Mouse (Mus musculus) cerebellum, adult 9-10 months (tissue): Measurements from ENCODE around the gene Tanc1.

Experiments
- DNase-seq: peaks from one replicate; pipeline ENCODE4 v3.0.0; 2022

The Tanc1 gene

DNA sequence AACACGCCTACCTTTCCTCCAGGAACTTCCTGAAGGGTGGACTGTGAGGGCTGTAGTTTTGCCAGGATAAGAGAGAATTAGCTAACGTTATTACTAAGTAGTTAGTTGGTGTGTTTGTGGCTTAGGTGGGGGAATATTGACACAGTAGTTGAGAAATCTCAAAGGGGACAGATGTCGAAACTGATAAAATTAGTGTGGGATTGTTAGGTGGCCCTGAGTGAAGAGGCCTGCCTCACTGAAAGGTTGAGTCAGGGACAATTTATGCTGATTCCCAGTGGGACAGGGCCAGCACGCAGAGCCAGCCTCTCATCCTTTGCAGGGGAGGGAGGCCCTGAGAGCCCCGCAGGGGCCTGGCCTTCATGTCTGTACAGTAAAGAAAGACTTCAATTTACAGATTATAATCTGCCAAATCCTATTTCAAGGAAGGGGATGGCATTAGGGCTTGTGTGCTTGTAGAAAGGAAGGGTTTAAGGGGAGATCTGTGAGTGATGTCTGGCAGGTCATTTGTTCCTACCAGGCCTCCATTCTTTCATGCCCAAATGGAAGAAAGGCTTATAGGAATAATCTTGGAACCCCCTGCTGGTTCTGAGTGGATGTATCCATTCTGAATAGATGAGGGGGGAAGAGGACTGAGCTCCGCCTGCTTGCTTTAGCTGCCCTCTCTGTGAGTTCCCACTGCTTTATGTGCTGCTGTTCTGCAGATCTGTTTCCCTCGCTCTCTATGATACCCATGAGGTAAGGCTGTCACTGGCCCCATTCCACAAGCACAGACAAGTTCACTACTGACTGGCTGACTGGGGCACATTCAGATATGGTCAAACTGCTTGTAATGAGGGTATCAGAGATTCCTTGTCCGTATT, 41.7 kb downstream of the Tanc1 start:
- DNase-seq: peak; percentile 57

DNA sequence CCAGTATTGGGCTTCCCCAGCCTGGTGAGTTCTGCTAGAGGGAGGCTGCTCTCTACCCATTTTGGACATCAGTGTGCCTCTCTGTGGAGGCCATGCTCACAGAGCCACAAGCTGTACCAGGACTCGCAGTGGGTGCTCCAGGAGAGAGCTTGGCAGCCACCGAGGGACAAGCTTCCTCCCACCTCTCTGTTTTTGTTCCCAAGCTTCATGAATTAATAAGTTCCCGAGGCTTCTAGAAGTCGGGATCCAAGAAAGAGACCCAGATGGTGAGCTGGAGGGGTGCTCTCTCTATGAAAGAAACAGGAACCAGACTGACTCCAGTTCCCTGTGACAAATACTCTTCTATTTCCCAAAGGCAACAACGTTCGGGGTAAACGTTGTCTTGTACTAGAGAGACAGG, 43.6 kb downstream of the Tanc1 start:
- DNase-seq: peak; percentile 63

DNA sequence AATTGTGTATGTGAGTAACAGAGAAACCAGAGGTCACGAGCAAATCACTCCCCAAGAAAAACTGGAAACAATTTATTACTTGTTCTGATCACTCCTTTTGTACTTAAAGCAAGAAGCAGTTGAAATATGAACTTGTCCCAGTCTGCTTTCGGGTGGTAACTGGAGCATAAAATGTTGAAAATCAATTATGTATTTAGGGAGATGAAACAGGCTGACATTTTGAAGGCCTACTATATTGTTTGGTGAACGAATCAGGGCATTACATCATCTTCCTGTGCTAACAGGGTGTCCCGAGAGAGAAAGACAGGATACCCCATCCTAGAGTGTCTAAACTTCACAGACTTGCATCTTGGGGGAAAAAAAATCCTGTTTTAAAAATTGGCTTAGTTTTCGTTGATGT, 44.8 kb downstream of the Tanc1 start:
- no peak for DNase-seq

DNA sequence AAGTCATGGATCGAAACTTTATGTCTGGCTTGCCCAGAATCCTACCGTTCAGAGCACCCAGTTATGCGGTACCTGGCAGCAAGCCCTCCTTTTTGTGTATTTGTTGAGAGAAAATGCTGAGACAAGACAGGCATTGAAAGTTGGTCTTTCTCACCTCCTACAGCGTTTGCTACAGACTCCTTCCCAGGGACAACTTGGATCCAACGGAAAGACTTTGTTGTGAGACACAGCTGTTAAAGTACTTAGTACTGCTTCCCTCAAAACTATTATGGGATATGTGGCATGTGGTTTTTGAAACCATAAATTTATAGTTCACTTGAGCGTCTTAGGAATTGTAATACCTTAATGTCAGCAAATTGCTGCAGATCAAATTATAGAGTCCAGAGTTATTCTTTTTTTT, 47.8 kb downstream of the Tanc1 start:
- DNase-seq: no peak

DNA sequence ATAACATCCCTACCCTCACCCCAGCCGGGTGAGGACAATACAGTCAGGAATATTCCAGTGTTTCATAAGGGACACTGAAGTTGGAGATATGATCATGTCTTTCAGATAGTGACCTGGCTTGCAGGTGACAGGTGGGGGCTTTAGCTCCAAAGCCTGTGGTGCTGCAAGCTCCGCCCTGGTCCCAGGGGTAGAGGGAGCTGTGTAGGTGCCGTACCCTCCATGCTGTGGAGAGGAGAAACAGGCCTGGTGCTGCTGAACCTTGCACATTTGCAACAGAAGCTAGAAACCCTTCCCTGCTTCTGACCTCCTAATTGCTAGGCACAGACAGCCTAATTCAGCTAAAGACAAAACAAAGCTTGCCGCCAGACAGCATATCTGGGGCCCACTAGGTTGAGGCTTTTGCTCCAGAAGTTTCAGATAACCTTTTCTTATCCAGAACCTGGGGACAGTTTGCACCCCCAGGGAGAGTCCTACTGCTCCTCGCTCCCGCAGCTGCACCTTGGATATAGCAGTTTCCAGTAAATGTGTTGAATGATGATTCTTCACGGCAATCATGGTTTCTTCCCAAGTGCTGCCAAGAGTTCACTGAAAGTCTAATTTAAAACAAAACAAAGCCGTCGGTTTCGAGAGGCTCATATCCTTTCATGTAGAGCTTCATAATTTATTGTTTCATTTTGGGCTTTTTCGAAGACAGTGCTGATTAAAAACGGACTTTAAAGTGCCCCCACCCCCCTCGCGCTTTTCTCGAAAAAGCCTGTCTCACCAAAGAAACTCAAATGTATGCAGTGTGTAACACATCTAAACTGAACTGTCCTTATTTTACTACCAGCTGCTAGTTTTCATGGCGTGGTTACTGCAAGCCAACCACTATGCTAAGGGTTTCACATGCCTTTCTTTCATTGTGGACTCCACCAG, 49.3 kb downstream of the Tanc1 start:
- DNase-seq: no peak

DNA sequence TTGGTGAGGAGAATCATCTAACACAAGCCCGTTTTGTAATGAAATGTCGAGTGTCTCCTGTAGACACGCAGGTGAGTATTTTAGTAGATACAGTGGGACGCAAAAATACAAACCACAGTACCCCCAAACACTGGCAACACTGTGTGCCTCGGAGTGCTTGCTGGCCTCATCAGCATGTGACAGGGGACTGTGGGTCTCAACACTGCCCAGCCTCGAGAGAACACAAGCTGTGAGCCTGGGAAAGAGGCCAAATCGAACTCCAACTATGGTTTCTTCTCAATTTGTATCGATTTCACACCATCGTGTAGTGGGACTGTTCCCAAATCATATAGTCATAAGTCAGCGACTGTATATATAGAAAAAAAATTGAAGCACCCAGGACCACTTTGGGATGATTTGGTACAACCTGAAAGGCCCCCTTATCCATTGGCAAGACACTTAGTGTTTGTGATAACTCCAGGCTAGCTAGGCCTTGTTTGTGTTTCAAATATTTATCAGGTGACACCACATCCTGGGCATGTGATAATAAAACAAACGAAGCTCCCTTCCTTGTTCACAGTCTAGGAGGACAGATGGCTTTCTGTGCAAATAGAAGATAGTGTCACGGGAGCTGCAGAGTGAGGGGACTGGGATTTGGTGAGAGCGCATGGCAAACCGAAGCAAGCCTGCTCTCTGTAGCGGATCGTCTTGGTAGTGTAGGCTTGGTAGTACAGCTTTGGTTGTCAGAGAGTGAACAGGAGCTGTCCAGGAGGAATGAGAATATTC, 53.1 kb downstream of the Tanc1 start:
- peak; percentile 59 for DNase-seq

DNA sequence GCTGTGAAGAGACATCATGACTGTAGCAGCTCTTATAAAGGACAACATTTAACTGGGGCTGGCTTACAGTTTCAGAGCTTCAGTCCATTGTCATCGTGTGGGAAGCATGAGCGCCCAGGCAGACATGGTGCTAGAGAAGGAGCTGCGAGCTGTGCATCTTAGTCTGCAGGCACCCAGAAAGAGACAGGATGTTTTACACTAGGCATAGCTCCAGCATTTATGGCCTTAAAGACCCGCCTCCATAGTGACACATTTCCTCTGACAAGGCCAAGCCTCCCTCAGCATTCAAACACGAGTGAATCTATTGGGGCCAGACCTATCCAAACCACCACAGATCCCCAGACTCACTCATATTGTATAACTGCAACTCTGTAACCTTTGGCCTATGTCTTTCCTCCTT, 54.7 kb downstream of the Tanc1 start:
- no peak for DNase-seq

DNA sequence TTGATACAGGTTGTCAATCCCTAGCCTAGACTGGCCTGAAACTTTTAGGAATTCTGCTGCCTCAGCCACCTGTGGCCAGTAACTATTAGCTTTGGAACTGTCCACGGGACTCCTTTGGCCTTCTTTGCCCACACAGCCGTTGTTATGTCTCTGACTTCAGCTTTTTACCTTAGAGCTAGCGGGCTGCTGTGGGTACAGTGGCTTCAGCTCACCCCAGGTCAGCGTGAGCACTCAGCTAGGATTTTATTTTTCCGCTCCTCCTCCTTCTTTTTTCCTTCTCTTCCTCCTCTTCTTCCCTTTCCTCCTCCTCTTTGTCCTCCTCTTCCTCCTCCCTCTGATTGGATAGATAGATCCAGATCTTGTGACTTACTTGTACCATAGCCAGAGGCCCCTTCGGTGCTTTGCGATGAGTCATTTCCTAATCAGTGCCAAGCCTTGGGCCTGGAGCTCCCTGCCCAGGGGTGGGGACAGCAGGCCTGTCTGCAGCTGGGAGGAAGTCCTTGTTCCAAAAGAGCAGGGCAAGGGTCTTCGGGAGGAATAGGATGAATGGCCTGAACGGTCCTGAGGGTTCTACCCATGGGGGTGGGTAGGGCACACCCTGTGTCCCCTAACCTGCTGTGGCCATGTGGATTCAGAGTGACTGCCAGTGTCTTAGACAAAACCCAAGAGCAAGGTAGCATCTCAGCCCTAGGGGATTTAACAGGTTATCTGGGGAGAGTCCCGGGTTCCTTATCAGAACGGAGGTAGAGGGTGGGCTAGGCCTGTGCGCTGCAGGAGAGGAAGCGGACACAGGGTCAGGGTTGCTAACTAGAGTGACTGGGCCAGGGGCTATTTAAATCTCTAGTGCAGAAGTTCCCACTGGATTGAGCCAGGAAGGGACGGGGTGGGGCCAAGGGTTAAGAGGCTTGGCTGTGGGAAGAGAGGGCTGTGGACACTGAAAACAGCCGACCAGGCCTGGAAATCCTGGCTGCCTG, 58.5 kb downstream of the Tanc1 start:
- peak; percentile 60 for DNase-seq

- no peak for DNase-seq
These were observed 59.8 kb downstream of the Tanc1 start for GRCm38 (mm10) chr2:59671671-59672070.

DNA sequence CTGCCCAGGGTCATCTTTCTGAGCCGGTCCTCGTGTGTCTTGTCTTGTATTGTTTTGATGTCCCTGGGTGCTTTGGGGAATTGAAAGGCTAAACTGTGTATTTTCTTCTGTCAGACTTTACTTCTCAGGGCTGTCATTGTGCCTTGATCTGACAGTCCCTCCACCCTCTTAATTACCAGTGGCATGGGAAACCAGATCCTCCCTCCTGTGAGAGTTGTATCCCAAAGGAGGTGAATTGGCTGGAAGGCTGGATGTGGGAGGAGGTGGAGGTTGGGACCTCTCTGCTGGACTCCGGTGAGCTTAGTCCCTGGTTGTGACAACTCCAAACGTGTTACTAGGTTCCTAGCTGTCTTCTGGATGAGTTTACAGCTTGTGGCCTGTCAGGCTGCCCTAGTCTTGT, 60.2 kb downstream of the Tanc1 start:
- no peak for DNase-seq

GRCm38 (mm10) chr2:59672686-59673085, 60.8 kb downstream of the Tanc1 start:
- no peak for DNase-seq

GRCm38 (mm10) chr2:59673351-59673750, 61.5 kb downstream of the Tanc1 start:
- DNase-seq: no peak

- no peak for DNase-seq
These were observed 62.0 kb downstream of the Tanc1 start for GRCm38 (mm10) chr2:59673877-59674276.

DNA sequence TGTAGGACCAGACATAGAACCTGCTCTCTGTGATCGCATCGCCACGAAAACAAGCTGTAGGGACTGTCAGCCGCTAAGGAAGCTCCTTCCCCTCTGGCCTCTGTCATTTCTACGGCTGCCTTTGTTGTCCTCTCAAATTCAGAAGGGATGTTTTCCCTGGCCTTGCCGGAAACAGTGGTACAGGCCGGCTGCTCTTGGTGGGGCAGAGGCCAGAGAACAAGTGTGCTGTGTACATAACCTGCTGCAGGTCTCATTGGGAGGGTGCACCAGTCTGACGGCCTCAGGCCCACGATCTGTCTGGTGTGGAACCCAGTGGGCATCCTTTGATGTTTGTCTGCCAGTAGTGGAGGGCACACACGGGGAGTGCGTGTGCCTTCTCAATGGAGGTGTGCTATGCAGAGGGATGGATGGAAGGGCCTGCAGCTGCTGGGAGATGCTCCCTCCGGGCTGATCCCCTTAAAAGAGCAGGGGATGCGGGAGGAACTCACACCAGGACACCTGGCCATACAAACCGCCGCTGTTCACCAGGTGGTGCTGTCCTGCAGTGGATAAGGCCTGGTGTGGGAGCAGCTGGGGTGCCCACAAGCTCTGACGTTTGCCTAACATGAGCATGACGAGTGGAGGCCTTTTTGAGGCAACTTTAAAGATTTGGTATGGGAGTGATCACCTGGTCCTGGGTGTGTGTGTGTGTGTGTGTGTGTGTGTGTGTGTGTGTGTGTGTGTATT, 63.6 kb downstream of the Tanc1 start:
- no peak for DNase-seq

- DNase-seq: no peak
These were observed 64.2 kb downstream of the Tanc1 start for GRCm38 (mm10) chr2:59676041-59676440.

DNA sequence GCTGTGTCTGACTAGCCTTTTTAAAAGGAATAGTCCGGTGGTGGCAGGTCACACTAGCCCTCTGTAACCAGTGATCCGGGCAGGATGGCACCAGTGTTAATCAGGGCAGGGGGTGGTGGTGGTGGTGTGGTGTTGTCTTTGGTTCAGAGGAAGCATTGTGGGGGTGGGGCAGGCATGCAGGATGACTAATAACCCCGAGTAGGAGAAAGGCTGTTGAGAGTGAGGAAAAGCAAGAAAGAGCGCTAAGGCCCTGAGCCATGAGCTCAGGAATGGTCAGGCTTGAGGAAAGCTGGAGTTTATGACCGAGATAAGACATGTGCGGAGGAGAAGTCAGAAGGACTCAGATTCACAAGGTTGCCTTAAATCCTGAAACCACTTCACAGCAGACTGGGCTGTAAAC, 64.6 kb downstream of the Tanc1 start:
- no peak for DNase-seq

GRCm38 (mm10) chr2:59679424-59680020, 67.7 kb downstream of the Tanc1 start:
- no peak for DNase-seq

DNA sequence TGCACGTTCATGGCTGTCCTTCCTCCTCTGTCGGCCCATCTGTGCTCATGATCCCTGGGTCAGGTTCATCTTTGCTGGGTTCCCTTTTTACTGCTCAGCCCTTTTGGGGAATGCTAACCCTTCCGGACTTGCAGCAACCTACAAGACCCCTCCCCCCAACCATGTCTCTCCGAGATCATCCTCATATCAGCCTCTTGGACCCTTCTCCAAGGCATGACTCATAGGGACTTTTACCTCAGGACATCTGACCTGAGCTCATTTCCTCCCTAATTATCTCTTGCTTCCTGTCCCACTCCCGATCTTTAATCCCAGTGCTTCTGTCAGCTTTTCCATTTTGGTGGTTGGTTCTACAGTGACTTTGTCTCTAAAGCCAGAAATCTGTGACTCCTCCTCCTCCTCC, 68.9 kb downstream of the Tanc1 start:
- DNase-seq: no peak

- DNase-seq: no peak
These were observed 69.3 kb downstream of the Tanc1 start for GRCm38 (mm10) chr2:59681181-59681580.

DNA sequence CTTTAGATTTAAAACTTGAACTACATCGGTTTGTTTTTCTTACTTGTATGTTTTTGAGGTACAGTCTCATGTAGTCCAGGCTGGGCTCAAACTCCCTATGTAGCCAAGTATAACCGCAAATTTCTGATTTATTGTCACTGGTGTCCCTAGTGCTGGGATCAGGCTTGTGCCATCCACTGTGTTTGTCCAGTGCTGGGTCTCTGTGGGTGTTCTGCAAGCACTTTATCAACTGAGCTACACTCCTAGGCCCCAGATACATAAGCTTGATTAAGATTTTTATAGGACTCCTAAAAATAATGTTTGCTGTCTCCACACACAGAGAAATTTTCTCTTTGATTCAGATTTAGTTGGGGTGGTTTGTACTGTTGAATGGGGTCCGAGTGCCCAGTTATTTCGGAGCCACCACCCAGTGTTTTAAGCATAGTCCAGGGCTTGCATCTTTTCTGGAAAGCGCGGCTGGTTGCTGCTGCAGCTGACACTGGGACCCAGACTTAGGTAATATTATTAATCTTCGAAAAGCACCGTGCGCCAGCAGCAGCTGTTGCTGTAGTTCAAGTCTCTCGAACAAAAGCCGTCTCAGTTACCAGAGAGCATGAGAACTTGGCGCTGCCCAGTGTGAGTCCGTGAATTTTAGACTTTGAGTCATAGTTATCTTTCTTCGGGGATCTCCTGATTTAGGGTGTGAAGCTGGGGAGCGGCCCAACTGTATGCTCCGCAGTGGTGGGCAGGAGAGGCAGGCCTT, 73.2 kb downstream of the Tanc1 start:
- DNase-seq: no peak
